Mouse (Mus musculus) C2C12 (cell line): ENCODE measurements around the gene Nos1.

Source experiments
- CEBPB ChIP-seq: IDR thresholded peaks from one replicate; pipeline ENCODE4 v1.6.1; 2011; ENCODE audit warnings: low read depth, mild to moderate bottlenecking, control low read depth, moderate library complexity
- CTCF ChIP-seq: IDR thresholded peaks from one replicate; pipeline ENCODE4 v1.5.1; 2011; ENCODE audit not compliant: control insufficient read depth, insufficient read depth, insufficient read length
- FOSL1 ChIP-seq: IDR thresholded peaks from one replicate; pipeline ENCODE4 v1.8.0; 2011; ENCODE audit warnings: mild to moderate bottlenecking, low read length; ENCODE audit not compliant: poor library complexity, insufficient read depth, severe bottlenecking
- MAX ChIP-seq: IDR thresholded peaks from one replicate; pipeline ENCODE4 v1.6.1; 2011; ENCODE audit warnings: mild to moderate bottlenecking, control low read depth
- MYOD1 ChIP-seq: IDR thresholded peaks from one replicate; pipeline ENCODE4 v1.6.1; 2011; ENCODE audit warnings: low read depth; ENCODE audit not compliant: control insufficient read depth, insufficient read length
- MYOG ChIP-seq: IDR thresholded peaks from one replicate; pipeline ENCODE4 v1.6.1; 2011; ENCODE audit not compliant: control insufficient read depth, insufficient read length; ENCODE audit errors: extremely low read depth
- USF1 ChIP-seq: IDR thresholded peaks from one replicate; pipeline ENCODE4 v1.6.1; 2011; ENCODE audit warnings: low read depth, mild to moderate bottlenecking, control low read depth, moderate library complexity

GRCm38 (mm10) chr5:117791875-117792274 lies 11.0 kb downstream of the Nos1 start:
- no peak for TF ChIP-seq CEBPB
- TF ChIP-seq CTCF = no peak
- TF ChIP-seq USF1 = no peak
- TF ChIP-seq MYOG = no peak
- no peak for TF ChIP-seq MYOD1
- no peak for TF ChIP-seq MAX
- no peak for TF ChIP-seq FOSL1
